Mouse (Mus musculus) lung, postnatal 25 days (tissue): ENCODE data around the gene Ap1m1.

Experiments
- DNase-seq: peaks from one replicate; pipeline ENCODE4 v3.0.0; 2022; ENCODE audit warnings: low spot score

Ap1m1 gene

DNA sequence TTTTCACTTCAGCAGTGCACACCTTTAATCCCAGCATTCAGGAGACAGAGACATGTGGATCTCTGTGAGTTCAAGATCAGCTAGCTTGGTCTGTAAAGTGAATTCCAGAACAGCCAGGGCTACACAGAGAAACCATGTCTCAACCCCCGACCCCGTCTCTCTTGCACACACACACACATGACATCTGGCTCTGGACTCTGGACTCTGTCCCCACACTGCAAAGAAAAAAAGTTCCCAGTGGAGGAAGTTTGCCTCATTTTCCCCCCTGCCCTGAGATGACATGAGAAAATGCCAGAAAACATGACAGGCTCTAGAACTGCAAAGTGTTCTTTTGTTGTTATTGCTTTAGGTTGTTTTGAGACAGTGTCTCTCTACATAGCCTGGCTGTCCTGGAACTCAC, 20.0 kb downstream of the Ap1m1 start:
- DNase-seq, result no peak

DNA sequence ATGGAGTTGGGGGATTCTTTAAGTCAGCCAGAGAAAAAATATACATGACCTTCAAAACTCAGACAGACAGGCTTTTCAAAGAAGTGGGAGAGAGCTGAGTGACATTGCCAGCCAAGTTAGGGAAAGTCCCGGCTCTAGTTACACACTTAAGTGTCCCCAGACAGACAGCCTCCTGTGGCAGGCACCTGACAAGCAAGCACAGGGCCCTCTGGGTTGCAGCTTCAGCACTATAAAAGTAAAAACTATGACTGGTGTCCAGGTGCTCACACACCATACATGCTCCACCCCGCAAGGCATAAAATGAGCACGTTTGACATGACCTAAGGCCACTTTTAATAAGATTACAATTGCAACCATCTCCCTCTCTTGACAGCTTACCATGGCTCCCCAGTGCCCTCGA, 20.8 kb downstream of the Ap1m1 start:
- DNase-seq, result no peak

DNA sequence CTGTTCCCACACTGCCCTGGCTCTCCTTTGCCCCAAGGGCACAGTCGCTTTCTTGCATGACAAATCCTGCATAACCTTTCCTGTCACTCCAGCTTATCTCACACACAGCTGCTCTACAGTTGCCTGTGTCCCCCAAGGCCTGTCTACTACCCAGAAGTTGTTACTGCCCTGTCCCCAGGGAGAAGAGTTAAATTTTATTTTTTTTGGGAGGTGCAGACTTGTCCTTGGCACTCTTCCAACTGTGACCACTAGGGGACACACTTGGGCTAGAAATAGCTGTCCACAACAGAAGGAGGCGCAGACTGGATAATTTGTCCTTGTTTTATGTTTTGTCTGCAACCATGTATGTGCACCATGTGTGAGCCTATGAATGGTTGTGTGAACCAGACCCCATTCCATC, 21.2 kb downstream of the Ap1m1 start:
- peak; percentile 71 for DNase-seq

DNA sequence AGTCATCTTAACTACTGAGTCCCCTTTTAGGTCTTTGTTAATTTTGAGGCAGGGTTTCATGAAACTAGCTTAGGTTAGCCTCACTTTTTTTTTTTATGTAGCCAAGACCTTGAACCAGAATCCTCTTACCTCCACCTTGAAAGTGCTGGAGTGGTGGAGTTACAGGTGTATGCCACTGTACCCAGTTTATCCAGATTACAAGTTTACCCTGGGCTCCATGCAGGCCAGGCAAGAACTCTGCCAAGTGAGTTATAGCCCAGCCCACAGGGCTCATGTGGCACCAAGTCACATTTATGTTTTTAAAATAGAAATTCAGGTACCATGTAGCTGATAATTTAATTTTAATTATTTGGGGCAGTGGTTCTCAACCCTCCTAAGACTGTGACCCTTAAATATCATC, 21.6 kb downstream of the Ap1m1 start:
- no peak for DNase-seq

DNA sequence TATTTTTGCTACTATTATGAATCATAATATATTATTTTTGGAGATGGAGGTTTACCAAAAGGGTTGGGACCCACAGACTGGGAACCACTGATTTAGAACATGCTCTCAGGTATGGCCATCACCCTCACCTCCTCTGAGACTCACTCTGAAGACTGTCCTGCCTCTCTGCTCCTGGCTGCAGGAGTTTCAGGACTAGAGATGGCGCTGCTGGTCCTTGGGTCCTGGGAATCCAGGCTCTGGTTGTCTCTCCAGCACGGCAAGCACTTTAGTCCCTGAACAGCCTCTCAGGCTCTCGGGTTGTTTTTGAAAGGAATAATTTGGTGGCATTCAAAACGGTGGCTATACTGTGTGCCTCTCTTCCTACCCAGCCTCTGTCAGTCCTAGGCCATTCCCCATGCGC, 22.1 kb downstream of the Ap1m1 start:
- DNase-seq, result no peak

DNA sequence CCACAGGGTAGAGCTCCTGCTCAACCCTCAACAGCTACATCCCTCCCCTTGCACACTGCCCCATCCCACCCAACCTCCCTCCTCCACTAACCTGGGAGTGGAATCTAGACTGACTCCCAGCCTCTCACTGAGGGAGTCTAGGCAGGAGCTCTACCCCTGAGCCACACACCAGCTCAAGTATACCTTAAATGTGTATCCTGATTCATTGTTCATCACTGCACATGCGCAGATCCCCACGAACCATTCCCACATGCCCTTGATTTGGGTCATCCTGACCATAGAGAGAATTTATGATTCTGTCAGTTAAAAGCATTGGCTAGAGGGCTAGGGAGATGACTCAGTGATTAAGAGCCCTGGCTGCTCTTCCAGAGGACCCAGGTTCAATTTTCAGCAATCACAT, 22.9 kb downstream of the Ap1m1 start:
- DNase-seq, result no peak

DNA sequence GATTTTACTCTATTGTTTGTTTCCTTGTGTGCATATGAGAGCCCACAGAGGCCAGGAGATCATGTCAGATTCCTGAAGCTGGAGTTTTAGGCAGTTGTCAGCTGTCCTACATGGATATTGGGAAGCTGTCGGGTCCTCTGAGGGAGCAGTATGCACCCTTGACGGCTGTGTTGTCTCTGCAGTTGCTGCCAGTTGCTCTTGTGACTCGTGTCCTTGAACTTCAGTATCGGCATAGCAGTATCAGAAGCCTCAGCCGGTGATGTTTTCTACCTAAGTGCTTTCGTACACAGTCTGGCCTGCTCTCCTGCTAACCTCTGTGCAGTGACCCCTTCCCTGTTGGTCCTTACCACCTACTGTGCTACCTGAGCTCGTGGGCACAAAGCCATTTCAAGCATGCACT, 23.6 kb downstream of the Ap1m1 start:
- DNase-seq, result no peak

DNA sequence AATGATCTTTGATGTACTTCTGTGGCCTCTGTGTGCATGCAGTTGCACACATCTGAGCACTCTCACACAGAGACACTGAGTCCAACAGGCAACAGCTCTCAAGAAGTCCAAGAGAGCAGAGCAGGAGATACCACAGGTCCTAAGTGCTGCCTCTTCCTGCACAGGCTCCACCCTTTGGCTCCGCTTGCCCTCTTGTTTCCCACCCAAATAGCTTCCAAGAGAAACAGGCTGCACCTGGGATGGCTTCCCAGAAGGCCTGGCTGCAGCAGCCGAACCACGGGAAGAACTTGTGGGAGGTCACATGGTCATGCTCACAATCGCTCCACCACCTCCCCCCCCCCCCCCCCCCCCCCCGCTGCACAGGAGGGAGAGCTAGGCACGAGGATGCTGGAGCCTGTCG, 25.5 kb downstream of the Ap1m1 start:
- peak; percentile 71 for DNase-seq

DNA sequence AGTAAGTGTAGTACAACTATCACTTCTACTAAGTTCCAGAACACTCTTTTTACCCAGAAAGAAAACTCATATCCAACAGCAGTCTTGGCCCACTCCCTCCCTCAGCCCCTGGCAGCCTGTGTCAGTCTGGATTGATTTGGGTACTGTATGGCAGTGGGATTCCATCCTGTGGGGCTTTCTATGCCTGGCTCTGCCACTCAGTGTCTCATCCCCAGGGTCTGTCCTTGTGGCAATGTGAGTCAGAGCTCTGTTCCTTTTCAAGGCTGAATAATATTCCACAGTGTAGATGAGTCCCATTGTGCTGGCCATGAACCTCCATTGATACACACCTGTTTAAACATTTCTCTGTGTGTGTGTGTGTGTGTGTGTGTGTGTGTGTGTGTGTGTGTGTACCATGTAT, 26.9 kb downstream of the Ap1m1 start:
- DNase-seq, result no peak

DNA sequence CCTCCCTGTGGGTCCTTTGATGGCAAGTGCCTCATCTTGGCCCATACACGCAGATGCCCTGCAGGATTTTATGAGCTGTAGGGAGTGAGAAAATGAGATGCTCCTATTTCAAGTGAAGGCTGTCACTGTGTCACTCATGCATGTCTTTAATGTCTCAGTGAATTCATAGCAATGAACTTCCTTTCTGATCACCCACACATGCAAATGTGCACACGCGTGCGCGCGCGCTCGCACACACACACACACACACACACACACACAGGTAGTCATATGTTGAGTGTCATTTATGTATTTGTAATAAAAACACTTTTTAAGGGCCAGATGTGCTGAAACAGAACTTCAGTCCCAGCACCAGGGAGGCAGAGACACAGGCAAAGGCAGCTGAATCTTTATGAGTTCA, 27.3 kb downstream of the Ap1m1 start:
- DNase-seq, result no peak

DNA sequence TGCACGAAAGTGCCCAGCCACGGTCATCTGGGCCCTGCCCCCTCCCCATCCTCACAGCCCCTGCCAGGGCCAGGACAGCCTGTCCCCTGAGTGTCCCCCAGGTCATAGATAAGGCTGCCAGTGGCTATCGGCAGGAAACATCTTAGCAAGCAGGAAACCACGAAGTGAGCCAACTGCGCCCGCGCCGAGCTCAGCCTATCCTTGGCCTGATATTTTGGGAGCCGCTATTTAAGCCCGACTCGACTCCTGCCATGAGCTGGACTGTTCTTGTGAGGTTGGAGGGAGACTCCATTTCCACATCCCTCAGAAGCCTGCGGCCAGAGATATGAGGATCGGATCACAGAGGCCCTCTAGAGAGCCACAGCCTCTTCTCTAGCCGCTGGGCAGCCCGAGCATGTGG, 28.5 kb downstream of the Ap1m1 start:
- peak; percentile 94 for DNase-seq

DNA sequence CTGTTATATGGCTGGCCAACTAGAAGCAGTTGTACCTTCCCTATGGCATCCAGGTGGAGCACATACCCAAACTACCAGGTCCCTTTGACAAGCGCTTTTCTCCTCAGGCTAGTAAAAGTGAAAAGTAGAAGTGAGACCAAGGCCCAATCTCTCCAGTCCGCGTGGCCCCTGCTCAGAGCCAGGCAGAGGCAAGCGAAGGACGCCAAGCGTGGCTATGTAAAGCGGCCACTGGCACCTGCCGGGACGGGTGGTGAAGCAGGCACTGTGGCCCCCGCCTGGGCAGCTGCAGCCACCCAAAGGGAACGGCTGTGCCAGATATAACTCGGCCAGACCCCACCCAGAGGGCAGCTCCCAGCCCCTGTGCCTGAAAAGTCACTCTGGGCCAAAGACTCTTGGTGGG, 30.8 kb downstream of the Ap1m1 start:
- DNase-seq, result no peak

DNA sequence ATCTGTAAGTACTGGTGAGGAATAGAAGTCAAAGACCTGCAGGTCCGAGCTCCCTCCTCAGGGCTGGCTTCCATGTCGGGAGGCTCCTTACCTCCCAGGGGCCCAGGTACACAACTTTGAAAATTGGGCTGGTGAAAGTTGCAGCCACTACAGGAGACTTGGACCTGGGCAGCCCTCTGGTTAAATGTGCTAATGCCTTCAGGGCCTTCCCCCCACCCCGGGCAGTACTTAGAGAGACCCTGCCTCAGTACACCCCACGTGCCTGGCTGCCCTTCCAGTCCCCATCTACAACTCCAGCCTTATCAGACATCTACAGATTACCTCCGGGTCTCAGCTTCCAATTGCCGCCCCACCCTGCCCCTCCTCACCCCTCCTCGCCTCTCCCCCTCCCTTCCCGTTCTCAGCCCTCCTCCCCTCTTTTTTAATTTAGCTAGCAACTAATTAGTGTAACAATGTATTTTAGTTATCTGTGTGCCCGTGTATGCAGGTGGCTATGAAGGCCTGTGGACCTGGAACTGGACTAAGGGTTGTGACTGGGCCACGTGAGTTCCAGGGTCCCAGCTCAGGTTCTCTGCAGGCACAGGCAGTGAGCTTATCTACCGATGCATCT, 31.3 kb downstream of the Ap1m1 start:
- no peak for DNase-seq

DNA sequence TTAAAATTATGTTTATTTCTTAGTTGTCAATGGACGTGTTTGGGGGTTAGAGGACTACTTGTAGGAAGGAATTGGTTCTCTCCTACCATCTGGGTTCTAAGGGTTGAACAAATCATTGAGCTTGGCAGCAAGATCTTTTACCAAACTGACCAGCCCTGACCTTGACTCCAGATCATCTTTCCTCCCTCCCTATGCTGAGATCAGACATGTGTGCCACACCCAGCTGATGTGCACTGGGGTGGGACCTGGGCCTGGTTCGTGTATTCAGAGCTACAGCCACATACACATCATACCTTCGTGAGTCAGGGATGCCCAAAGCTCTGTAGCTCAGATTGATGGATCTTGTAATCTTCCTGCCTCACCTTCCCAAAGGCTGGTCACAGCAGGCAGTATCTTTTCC, 31.9 kb downstream of the Ap1m1 start:
- no peak for DNase-seq

DNA sequence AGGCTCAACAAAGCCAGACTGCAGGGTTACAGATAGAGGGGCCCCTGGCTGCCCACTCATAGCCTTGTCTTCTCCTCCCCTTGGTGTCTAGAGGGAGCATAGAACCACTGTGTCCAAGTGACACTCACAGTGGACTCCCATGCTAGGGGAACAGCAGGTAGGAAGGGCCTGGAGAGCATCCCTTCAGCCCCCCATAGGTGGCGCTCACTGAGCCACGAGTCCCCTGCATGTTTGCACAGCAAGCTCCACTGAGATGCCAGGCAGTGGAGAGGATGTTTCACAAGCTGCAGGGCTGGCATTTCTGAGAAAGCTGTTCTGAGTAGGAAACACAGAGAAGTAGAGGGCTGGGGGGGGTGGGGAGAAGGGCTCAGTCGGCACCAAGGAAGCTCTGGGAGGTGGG, 32.5 kb downstream of the Ap1m1 start:
- peak; percentile 89 for DNase-seq

DNA sequence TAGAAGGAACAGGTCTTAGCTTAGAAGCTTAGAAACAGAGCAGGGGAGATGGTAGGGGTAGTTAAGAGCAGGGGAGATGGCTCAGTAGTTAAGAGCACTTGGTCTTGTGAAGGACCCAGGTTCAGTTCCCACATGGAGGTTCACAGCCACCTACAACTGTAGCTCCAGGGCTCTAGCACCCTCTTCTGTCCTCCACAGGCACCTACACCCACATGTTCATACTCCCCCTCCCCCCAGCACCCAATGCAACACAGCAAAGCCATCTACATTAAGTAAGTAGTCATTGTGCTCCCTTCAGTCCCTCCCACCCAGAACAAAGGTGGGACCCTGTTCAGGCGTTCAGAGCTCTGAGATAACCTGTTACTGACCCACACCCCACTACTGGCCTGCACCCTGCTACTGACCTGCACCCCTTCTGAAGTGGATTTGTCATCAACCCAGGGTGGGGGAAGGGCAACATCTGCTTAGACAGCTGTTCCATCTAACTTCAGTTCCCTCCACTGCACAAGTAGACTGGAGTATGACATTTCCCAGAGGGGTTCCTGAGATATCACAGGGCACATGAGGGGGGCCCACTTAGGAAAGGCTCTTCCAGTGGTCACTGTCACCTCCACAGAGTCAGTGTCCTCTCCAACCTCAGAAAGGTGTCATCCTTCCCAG, 33.4 kb downstream of the Ap1m1 start:
- no peak for DNase-seq

DNA sequence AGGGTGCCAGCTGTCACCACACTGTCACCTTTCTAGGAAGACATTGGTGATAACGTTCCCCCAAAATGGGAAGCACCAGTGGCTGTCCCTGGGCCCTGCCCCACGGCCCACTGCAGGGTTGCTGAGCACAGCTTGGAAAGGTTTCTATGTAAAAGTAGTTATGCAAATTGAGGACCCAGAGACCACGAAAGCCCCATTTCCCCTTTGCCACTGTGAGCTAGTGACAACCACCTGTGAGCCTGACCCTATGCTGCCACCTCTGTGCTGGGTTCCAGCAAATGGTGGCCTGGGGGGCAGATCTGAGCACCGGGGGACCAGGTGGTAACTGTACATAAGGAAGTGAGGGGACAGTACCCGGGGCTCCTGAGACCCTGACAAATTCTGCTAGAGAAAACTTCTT, 34.0 kb downstream of the Ap1m1 start:
- DNase-seq, result no peak

DNA sequence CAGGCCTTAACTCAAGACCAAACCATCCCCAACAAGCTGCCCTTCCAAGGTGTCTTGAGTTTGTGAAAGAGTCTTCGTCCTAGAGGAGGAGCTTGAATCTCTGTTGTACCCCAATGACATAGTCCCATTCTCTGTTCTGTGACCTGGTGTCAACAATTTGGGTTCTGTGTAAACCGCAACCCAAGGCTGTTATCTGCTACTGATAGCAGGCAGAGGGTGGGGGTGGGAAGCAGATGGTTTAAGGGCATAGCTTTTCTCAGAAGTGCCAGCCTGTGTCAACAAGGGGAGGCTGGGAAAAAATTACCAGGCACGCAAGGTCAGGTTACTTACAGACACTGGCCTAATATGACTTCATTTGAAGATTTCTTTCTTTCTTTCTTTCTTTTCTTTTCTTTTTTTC, 37.4 kb downstream of the Ap1m1 start:
- no peak for DNase-seq

DNA sequence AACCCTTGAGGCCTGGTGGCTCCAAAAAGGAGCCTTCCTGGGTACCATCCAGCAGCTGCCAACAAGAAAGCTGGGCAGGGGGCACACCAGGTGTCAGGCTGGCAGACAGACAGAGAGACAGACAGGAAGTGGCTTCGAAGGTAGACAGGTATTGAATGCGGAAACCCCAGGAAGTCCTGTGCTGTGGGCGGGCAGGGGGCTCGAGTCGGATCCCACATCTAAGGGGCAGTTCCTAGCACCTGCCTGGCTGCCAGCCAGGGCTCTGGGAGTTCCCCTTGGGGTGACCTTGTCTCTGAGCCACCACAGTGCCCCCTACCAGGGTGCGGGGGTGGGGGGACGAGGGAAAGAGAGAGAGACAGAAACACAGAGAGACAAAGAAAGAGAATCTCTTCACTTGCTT, 39.3 kb downstream of the Ap1m1 start:
- no peak for DNase-seq

DNA sequence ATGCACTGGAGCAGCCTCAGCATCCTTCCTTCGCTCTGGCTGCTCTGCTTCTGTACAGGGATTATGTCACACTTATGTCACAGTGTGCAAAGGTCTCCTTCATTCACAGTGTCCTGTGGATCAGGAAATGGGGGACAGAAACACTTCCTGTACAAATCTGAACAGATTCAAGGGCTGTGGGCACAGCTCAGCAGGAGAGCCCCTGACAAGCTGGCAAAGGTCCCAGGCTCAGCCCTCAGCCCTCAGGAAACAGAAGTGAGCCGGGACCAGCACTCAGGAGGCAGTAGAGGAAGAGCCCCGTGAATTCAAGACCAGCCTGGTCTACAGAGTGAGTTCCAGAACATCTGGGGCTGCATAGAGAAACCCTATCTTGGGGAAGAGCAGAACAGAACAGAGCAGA, 41.8 kb downstream of the Ap1m1 start:
- no peak for DNase-seq

DNA sequence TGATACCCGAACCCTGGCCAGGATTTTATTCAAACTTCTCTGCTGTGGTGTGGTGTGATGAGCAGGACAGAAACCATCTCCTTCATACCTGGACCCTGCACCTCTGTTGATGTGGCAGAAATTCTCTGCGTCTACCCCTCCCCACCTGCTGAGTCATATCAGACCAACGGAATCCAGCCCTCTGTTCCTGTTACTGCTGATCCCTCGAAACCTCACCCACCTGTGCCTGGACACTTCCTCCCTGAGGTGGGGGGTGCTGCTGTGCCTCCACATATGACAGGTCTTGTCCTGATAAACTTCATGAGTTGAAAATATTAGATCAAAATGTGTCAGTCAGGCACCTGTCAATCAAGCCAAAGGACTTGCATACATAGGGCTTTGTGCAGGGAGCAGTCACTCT, 45.5 kb downstream of the Ap1m1 start:
- DNase-seq, result no peak

DNA sequence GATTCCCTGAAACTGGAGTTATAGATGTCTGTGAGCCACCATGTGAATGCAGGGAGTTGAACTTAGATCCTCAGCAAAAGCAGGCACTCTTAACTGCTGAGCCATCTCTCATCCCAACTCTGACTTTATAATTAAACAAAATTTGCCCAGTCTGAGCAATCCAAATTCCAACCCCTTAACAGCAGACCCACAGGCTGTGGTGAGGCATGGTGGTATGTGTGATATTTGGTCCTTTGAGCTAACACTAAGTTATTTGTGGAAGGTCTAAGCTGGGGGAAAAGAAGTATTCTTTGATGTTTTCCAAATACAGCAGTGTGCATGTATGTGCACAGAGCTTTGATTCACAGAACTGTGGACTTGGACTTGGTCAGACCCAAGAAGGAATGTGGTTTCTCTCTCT, 49.2 kb downstream of the Ap1m1 start:
- DNase-seq, result no peak

DNA sequence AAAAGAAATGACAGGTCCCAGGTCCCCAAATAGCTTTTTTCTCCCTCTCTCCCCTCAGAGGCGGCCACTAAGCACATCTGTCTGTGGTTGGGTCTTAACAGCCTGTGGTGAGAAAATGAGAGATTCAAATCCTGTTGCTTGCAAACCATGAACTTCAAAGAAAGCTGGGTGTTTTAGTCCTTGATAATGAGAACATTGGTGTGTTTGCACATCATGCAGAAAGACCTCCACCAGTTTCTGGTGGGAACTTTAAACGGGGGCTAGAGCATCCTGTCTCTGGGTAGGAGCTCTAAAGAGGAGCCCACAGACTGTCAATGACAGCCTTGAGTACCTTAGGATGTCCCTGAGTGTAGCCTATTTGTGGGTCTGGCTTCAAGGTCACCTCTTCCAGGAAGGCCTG, 51.3 kb downstream of the Ap1m1 start:
- no peak for DNase-seq

DNA sequence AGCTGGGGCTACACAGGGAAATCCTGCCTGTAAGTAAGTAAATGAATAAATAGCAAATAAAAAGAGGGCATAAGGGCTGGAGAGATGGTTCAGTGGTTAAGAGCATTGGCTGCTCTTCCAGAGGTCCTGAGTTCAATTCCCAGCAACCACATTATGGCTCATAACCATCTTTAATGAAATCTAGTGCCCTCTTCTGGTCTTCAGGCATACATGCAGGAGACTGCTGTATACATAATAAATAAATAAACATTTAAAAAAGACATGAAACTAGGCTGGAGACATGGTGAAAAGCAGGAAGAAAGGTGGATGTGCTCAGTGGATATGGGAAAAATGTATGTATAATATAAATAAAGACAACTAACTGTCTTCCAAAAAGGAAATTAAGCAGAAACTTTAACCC, 53.5 kb downstream of the Ap1m1 start:
- DNase-seq, result no peak

DNA sequence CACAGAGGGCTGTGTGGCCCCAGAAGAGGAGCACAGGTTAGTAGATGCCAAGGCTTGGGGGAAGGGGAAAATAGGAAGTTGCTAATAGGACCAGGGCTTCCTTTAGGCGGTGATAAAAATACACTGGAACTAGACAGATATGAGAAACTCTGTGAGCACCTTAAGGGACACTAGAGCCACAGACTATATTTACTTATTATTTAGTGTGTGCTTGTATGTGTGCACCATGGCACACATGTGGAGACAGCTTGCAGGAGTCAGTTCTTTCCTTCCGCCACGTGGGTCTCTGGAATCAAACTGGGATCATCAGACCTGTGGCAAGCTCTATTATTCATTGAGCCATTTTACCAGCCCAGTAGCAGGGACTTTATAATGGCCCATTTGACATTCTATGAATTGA, 55.3 kb downstream of the Ap1m1 start:
- peak; percentile 30 for DNase-seq
